ENCODE assay signal across 7 mouse cellular contexts in the genomic region with DNA sequence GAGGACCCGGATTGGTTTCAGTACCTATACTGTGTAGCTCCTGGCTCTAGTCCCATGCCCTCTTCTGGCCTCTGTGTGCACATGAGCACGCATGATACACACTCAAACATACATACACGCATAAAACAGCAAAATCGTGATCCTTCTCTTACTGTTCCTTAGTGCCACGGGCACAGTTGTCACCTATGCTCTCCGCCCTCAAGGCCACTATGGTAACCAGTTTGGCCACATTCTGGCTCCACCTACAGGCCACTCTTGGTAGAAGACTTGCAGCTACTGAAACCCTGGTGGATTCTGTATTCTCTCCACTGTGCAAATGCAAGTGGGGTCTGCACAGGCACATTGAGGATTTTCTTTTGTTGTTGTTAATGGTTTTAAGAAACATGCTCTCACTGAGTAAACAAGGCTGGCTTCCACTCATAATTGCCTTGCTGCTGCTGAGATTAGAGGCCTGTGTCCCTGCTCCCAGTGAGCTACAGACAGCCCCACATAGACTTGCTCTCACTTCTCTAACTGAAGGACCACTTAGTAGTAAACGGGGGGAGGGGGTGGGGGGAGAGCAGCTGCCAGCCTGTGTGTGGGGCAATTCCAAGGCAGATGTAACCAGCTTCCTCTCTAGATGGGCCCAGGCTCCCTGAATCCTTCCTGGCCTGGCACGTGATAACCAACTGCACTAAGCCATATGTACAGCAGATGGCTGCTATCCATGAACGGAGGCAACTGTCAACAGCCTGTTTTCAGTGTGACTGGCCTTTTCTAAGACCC. TPM values are rescaled to one million over a fixed set of nuclear protein-coding genes. Genes with fewer than 3 reads are reported as not detected.
A peak's percentile ranks its signal among the peaks of the same experiment; 100 is the strongest.
DNase-seq lines count a peak whose midpoint lies in the region; ATAC-seq and TF ChIP-seq lines count a peak whose summit lies in the region.

No protein-coding gene starts in this region.

- DNase-seq in adrenal gland, adult (ENCODE audit: inconsistent age in 2 of 2, low spot score in 1 of 2), result peak; percentile 68 to 91
- peak; percentile 91 to 94 for DNase-seq in cerebellum, postnatal 10 days
- DNase-seq in gastrocnemius, adult 2 months, result peak; percentile 76
- DNase-seq in left cerebral cortex, postnatal 25 days (ENCODE audit: low spot score in 2 of 2), result peak; percentile 65 to 74
- peak; percentile 75 for DNase-seq in right cerebral cortex, postnatal 14 days

- no peak overlapping the region for H3K4me3 ChIP-seq in gastrocnemius, adult 2 months

- intact Hi-C loops in gastrocnemius, adult 2 months (cut with DNase I), result loop anchor here (10.0 kb wide), 1 partner anchor 213 kb away; no protein-coding TSS in a partner anchor
- intact Hi-C loops in left cerebral cortex, postnatal 25 days (cut with DNase I), result no loop called here

- peak; percentile 84 for TF ChIP-seq CTCF in gastrocnemius, adult 2 months (IDR thresholded peaks at IDR 0.05)

- peak; percentile 85 for ATAC-seq in inflammation-experienced regulatory T-cells, adult 6 months
- peak; percentile 91 for ATAC-seq in megakaryocyte progenitor cell, adult 5-6 weeks (replicated peaks; ENCODE audit: poor library complexity)

- H3K27ac ChIP-seq in gastrocnemius, adult 2 months, result no peak overlapping the region

RNA-seq across cellular contexts. Expression of a gene that starts 8.5 kb away (rescaled TPM):
- 100 to 1,000 TPM; 684 to 874 TPM for total RNA-seq in gastrocnemius, adult 2 months (2021)
- polyA plus RNA-seq in inflammation-experienced regulatory T-cells, adult 6 months (2017; shearing (Covaris generic)), result 100 to 1,000 TPM; 235 to 309 (median 282) TPM
- total RNA-seq in left cerebral cortex, postnatal 25 days (2021), result 100 to 1,000 TPM; 375 to 382 TPM
- 491 and 507 TPM in 2 replicates for total RNA-seq in megakaryocyte progenitor cell, adult 5-6 weeks (2015)
- 601 and 839 TPM in 2 replicates for total RNA-seq in megakaryocyte progenitor cell, adult 5-6 weeks (2017)

RNA-seq across cellular contexts. Expression of a gene that starts 13.1 kb away (rescaled TPM):
- total RNA-seq in gastrocnemius, adult 2 months (2021), result under 1 TPM; 0.20 to 0.41 TPM
- under 1 TPM in 1 of 3 experiments, not detected in 2; 0.10 TPM for polyA plus RNA-seq in inflammation-experienced regulatory T-cells, adult 6 months (2017; shearing (Covaris generic))
- under 1 TPM; 0.28 to 0.85 TPM for total RNA-seq in left cerebral cortex, postnatal 25 days (2021)
- total RNA-seq in megakaryocyte progenitor cell, adult 5-6 weeks (2015), result not detected in 2 replicates
- not detected in 2 replicates for total RNA-seq in megakaryocyte progenitor cell, adult 5-6 weeks (2017)

RNA-seq across cellular contexts. Expression of a gene that starts 22.8 kb away (rescaled TPM):
- total RNA-seq in gastrocnemius, adult 2 months (2021), result not detected
- not detected for polyA plus RNA-seq in inflammation-experienced regulatory T-cells, adult 6 months (2017; shearing (Covaris generic))
- total RNA-seq in left cerebral cortex, postnatal 25 days (2021), result under 1 TPM; 0.34 to 0.50 TPM
- not detected in 2 replicates for total RNA-seq in megakaryocyte progenitor cell, adult 5-6 weeks (2015)
- not detected in 2 replicates for total RNA-seq in megakaryocyte progenitor cell, adult 5-6 weeks (2017)

RNA-seq across cellular contexts. Expression of a gene that starts 50.4 kb away (rescaled TPM):
- 1 to 10 TPM; 6.7 to 7.1 TPM for total RNA-seq in gastrocnemius, adult 2 months (2021)
- polyA plus RNA-seq in inflammation-experienced regulatory T-cells, adult 6 months (2017; shearing (Covaris generic)), result 10 to 100 TPM in 1 of 3 experiments, 1 to 10 TPM in 2; 4.1 to 12.6 (median 8.6) TPM
- total RNA-seq in left cerebral cortex, postnatal 25 days (2021), result 10 to 100 TPM; 58.4 to 63.9 TPM
- 5.4 and 9.3 TPM in 2 replicates for total RNA-seq in megakaryocyte progenitor cell, adult 5-6 weeks (2015)
- 3.7 and 7.5 TPM in 2 replicates for total RNA-seq in megakaryocyte progenitor cell, adult 5-6 weeks (2017)
